Mouse (Mus musculus) cortical plate, adult 2 months (tissue): ENCODE data around the gene Cep104.

Source experiments
- CTCF ChIP-seq: fragments of 200-500 bp; IDR thresholded peaks from 2 replicates; pipeline ENCODE4 v1.5.1; 2011; ENCODE audit warnings: mild to moderate bottlenecking, control low read depth, low read length; ENCODE audit not compliant: insufficient read depth; ENCODE audit errors: extremely low read depth
- POLR2A ChIP-seq: fragments of 200-500 bp; IDR thresholded peaks from 2 replicates; pipeline ENCODE4 v1.6.1; 2011; ENCODE audit warnings: mild to moderate bottlenecking, low read length, control low read depth; ENCODE audit not compliant: insufficient read depth; ENCODE audit errors: extremely low read depth

DNA sequence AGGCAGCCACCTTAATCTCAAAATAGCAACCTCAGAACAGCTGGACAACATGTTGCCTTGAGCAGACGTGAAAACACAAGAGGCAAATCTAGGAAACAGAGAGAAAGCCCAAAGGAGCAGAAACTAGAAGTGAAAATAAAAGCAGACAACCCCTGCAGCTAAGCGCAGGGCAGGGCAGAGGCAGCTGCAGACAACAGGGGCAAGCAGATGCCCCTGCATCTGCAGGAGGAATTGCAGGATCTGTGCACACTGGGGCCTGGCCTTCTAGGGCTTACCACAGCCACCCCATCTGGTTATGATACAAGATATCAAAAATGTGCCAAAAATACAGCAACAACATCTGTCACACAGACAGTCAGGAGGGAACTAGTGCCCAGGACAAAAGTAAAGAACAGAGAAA is 7.4 kb upstream of the Cep104 start:
- TF ChIP-seq CTCF: no peak
- TF ChIP-seq POLR2A: no peak
